Mouse (Mus musculus): ENCODE measurements at regions not wholly inside any gene's neighbourhood (a gene's known extent, or its start where the extent isn't known, plus 50 kb on each side); places are given as distances from the start of the nearest gene placed in this dataset.

GRCm38 (mm10) chr2:105608756-105609155 lies 59.9 kb upstream of the Pax6 start:
- TF ChIP-seq CTCF (IDR thresholded peaks at IDR 0.05; ENCODE audit: insufficient read depth, low read length) (no peak), POLR2A (IDR thresholded peaks at IDR 0.05; ENCODE audit: borderline replicate concordance, extremely low read depth, low read depth, low read length) (no peak)
- Histone ChIP-seq H3K4me3 (replicated peaks; ENCODE audit: extremely low read depth, low read depth, low read length) (no peak overlapping the region), H3K4me1 (ENCODE audit: control insufficient read depth, insufficient read depth, low read length) (no peaks in the 10 kb centered on the region)
- 35% methylated on average over 7 of the region's 7 CpGs for WGBS
- no peak for DNase-seq

GRCm38 (mm10) chr2:105611014-105611413 lies 57.7 kb upstream of the Pax6 start:
- 67% methylated on average over 5 of the region's 5 CpGs for WGBS

GRCm38 (mm10) chr2:105611651-105612050 lies 57.0 kb upstream of the Pax6 start:
- TF ChIP-seq CTCF (IDR thresholded peaks at IDR 0.05; ENCODE audit: insufficient read depth, low read length) (no peak), POLR2A (IDR thresholded peaks at IDR 0.05; ENCODE audit: borderline replicate concordance, extremely low read depth, low read depth, low read length) (no peak)
- Histone ChIP-seq H3K4me1 (ENCODE audit: control insufficient read depth, insufficient read depth, low read length) (no peaks in the 10 kb centered on the region), H3K4me3 (replicated peaks; ENCODE audit: extremely low read depth, low read depth, low read length) (no peak overlapping the region)
- WGBS: 24% methylated on average over 4 of the region's 4 CpGs
- DNase-seq: no peak

More at GRCm38 (mm10) chr2:105611014-105611413, 57.7 kb upstream of the Pax6 start:
- no peak for DNase-seq
- H3K4me3 ChIP-seq (replicated peaks; ENCODE audit: extremely low read depth, low read depth, low read length): no peak overlapping the region
- no peak for TF ChIP-seq POLR2A (IDR thresholded peaks at IDR 0.05; ENCODE audit: borderline replicate concordance, extremely low read depth, low read depth, low read length)
- TF ChIP-seq CTCF (IDR thresholded peaks at IDR 0.05; ENCODE audit: insufficient read depth, low read length): no peak
- no peaks in the 10 kb centered on the region for H3K4me1 ChIP-seq (ENCODE audit: control insufficient read depth, insufficient read depth, low read length)

- Histone ChIP-seq H3K4me3 (replicated peaks; ENCODE audit: extremely low read depth, low read depth, low read length) (no peak overlapping the region), H3K4me1 (ENCODE audit: control insufficient read depth, insufficient read depth, low read length) (no peaks in the 10 kb centered on the region)
- TF ChIP-seq POLR2A (IDR thresholded peaks at IDR 0.05; ENCODE audit: borderline replicate concordance, extremely low read depth, low read depth, low read length) (no peak), CTCF (IDR thresholded peaks at IDR 0.05; ENCODE audit: insufficient read depth, low read length) (no peak)
- WGBS: 16% methylated on average over 21 of the region's 21 CpGs
- DNase-seq: no peak
Observed at GRCm38 (mm10) chr2:105612051-105612664, 56.5 kb upstream of the Pax6 start.

- H3K4me3 ChIP-seq (replicated peaks; ENCODE audit: extremely low read depth, low read depth, low read length): no peak overlapping the region
- no peak for DNase-seq
- TF ChIP-seq POLR2A (IDR thresholded peaks at IDR 0.05; ENCODE audit: borderline replicate concordance, extremely low read depth, low read depth, low read length) (no peak), CTCF (IDR thresholded peaks at IDR 0.05; ENCODE audit: insufficient read depth, low read length) (no peak)
- no peaks in the 10 kb centered on the region for H3K4me1 ChIP-seq (ENCODE audit: control insufficient read depth, insufficient read depth, low read length)
- WGBS: 49% methylated on average over 7 of the region's 7 CpGs
Observed at GRCm38 (mm10) chr2:105612706-105613105, 56.0 kb upstream of the Pax6 start.

GRCm38 (mm10) chr2:105613243-105613642 lies 55.5 kb upstream of the Pax6 start:
- Histone ChIP-seq H3K4me3 (replicated peaks; ENCODE audit: extremely low read depth, low read depth, low read length) (no peak overlapping the region), H3K4me1 (ENCODE audit: control insufficient read depth, insufficient read depth, low read length) (no peaks in the 10 kb centered on the region)
- TF ChIP-seq POLR2A (IDR thresholded peaks at IDR 0.05; ENCODE audit: borderline replicate concordance, extremely low read depth, low read depth, low read length): no peak
- no peak for TF ChIP-seq CTCF (IDR thresholded peaks at IDR 0.05; ENCODE audit: insufficient read depth, low read length)
- WGBS: 63% methylated on average over 6 of the region's 6 CpGs
- no peak for DNase-seq

- H3K4me3 ChIP-seq (replicated peaks; ENCODE audit: extremely low read depth, low read depth, low read length): no peak overlapping the region
- H3K4me1 ChIP-seq (ENCODE audit: control insufficient read depth, insufficient read depth, low read length): no peaks in the 10 kb centered on the region
- WGBS: 33% methylated on average over 18 of the region's 18 CpGs
- DNase-seq: peak; percentile 6
- TF ChIP-seq CTCF (IDR thresholded peaks at IDR 0.05; ENCODE audit: insufficient read depth, low read length) (peak; percentile 25), POLR2A (IDR thresholded peaks at IDR 0.05; ENCODE audit: borderline replicate concordance, extremely low read depth, low read depth, low read length) (no peak)
Observed at GRCm38 (mm10) chr2:105615891-105616733, 52.6 kb upstream of the Pax6 start.

Data from lung, adult 2 months (tissue).